Mouse (Mus musculus) C2C12 (cell line): Measurements from ENCODE around the gene Ldlr. TPM values are rescaled to one million over a fixed set of nuclear protein-coding genes. Genes with fewer than 3 reads are reported as not detected.

Experiments used
- H3K27me3 ChIP-seq: one replicate; pipeline ENCODE4 v1.6.1; 2011; ENCODE audit not compliant: control insufficient read depth, insufficient read depth, insufficient read length
- H3K36me3 ChIP-seq: one replicate; pipeline ENCODE4 v1.6.1; 2011; ENCODE audit not compliant: control insufficient read depth, insufficient read depth
- H3K4me3 ChIP-seq: one replicate; pipeline ENCODE4 v1.5.1; 2011; ENCODE audit warnings: mild to moderate bottlenecking, control low read depth; ENCODE audit not compliant: poor library complexity, insufficient read depth, severe bottlenecking
- H3K79me2 ChIP-seq: one replicate; pipeline ENCODE4 v1.6.1; 2011; ENCODE audit not compliant: control insufficient read depth, insufficient read depth
- H3K79me3 ChIP-seq: one replicate; pipeline ENCODE4 v1.6.1; 2011; ENCODE audit warnings: low read depth, control low read depth
- H3ac ChIP-seq: one replicate; pipeline ENCODE3; 2011; ENCODE audit warnings: low read depth; ENCODE audit not compliant: control insufficient read depth, insufficient read length
- CEBPB ChIP-seq: IDR thresholded peaks from one replicate; pipeline ENCODE4 v1.6.1; 2011; ENCODE audit warnings: low read depth, mild to moderate bottlenecking, control low read depth, moderate library complexity
- CTCF ChIP-seq: IDR thresholded peaks from one replicate; pipeline ENCODE4 v1.5.1; 2011; ENCODE audit not compliant: control insufficient read depth, insufficient read depth, insufficient read length
- FOSL1 ChIP-seq: IDR thresholded peaks from one replicate; pipeline ENCODE4 v1.8.0; 2011; ENCODE audit warnings: mild to moderate bottlenecking, low read length; ENCODE audit not compliant: poor library complexity, insufficient read depth, severe bottlenecking
- MAX ChIP-seq: IDR thresholded peaks from one replicate; pipeline ENCODE4 v1.6.1; 2011; ENCODE audit warnings: mild to moderate bottlenecking, control low read depth
- MYOD1 ChIP-seq: IDR thresholded peaks from one replicate; pipeline ENCODE4 v1.6.1; 2011; ENCODE audit warnings: low read depth; ENCODE audit not compliant: control insufficient read depth, insufficient read length
- MYOG ChIP-seq: IDR thresholded peaks from one replicate; pipeline ENCODE4 v1.6.1; 2011; ENCODE audit not compliant: control insufficient read depth, insufficient read length; ENCODE audit errors: extremely low read depth
- USF1 ChIP-seq: IDR thresholded peaks from one replicate; pipeline ENCODE4 v1.6.1; 2011; ENCODE audit warnings: low read depth, mild to moderate bottlenecking, control low read depth, moderate library complexity
- polyA plus RNA-seq: library from polyadenylated mRNA; unstranded; fragments of >200 nt; fragmentation: generic; extraction: Trizol; gene quantifications from one replicate; pipeline ENCODE4 v1.2.1, GENCODE M21; 2012; ENCODE audit warnings: missing spikeins

Ldlr gene
- polyA plus RNA-seq, 1 experiment: 58.3 TPM

- H3K36me3 ChIP-seq: peaks cover 39% of the 10 kb centered on the region
- peak; percentile 96 for TF ChIP-seq MYOD1
- TF ChIP-seq CTCF: no peak
- H3K4me3 ChIP-seq: no peak overlapping the region
These were observed 29.0 kb downstream of the Ldlr start for GRCm38 (mm10) chr9:21752252-21752792.

GRCm38 (mm10) chr9:21754003-21754402 is 30.7 kb downstream of the Ldlr start:
- H3K36me3 ChIP-seq: peaks cover 28% of the 10 kb centered on the region
- H3K27me3 ChIP-seq: no peaks in the 10 kb centered on the region
- H3ac ChIP-seq: no peak overlapping the region
- peak; percentile 19 for TF ChIP-seq MAX
- no peak for TF ChIP-seq USF1
- peak; percentile 3 for TF ChIP-seq MYOD1
- peak; percentile 74 for TF ChIP-seq FOSL1
- no peak for TF ChIP-seq MYOG
- TF ChIP-seq CEBPB: no peak
- TF ChIP-seq CTCF: no peak
- H3K4me3 ChIP-seq: no peak overlapping the region
- peaks cover 27% of the 10 kb centered on the region for H3K79me3 ChIP-seq
- peaks cover 34% of the 10 kb centered on the region for H3K79me2 ChIP-seq

More at GRCm38 (mm10) chr9:21752252-21752792, 29.0 kb downstream of the Ldlr start:
- peaks cover 14% of the 10 kb centered on the region for H3K79me3 ChIP-seq
- H3K79me2 ChIP-seq: peaks cover 25% of the 10 kb centered on the region
- peak overlapping the region; percentile 0 for H3ac ChIP-seq
- H3K27me3 ChIP-seq: no peaks in the 10 kb centered on the region

- Histone ChIP-seq H3K79me3 (peaks cover 30% of the 10 kb centered on the region), H3K36me3 (peaks cover 21% of the 10 kb centered on the region), H3K4me3 (peak overlapping the region; percentile 6), H3K79me2 (peaks cover 42% of the 10 kb centered on the region), H3K27me3 (no peaks in the 10 kb centered on the region), H3ac (no peak overlapping the region)
- no peak for TF ChIP-seq CTCF
- no peak for TF ChIP-seq FOSL1
- no peak for TF ChIP-seq MYOD1
- no peak for TF ChIP-seq CEBPB
- no peak for TF ChIP-seq MAX
- no peak for TF ChIP-seq MYOG
- no peak for TF ChIP-seq USF1
These were observed 31.4 kb downstream of the Ldlr start for GRCm38 (mm10) chr9:21754516-21755321.

- TF ChIP-seq USF1 (no peak), MYOG (no peak), MYOD1 (no peak), CEBPB (no peak), FOSL1 (no peak)
- H3ac ChIP-seq: no peak overlapping the region
- no peaks in the 10 kb centered on the region for H3K27me3 ChIP-seq
- peaks cover 31% of the 10 kb centered on the region for H3K79me3 ChIP-seq
- peak overlapping the region; percentile 74 for H3K4me3 ChIP-seq
- peaks cover 44% of the 10 kb centered on the region for H3K79me2 ChIP-seq
- peaks cover 20% of the 10 kb centered on the region for H3K36me3 ChIP-seq
These were observed 35.6 kb downstream of the Ldlr start for GRCm38 (mm10) chr9:21758576-21759529.

GRCm38 (mm10) chr9:21759718-21760117 is 36.4 kb downstream of the Ldlr start:
- peak overlapping the region; percentile 74 for H3K4me3 ChIP-seq
- H3K79me2 ChIP-seq: peaks cover 44% of the 10 kb centered on the region
- peak overlapping the region; percentile 94 for H3ac ChIP-seq
- H3K36me3 ChIP-seq: peaks cover 20% of the 10 kb centered on the region
- TF ChIP-seq MYOG (no peak), USF1 (no peak), MYOD1 (no peak), CEBPB (no peak), MAX (no peak), CTCF (no peak)
- no peaks in the 10 kb centered on the region for H3K27me3 ChIP-seq
- peaks cover 30% of the 10 kb centered on the region for H3K79me3 ChIP-seq
